Mouse (Mus musculus): Measurements from ENCODE around the gene Tarsl2.

Gene Tarsl2

DNA sequence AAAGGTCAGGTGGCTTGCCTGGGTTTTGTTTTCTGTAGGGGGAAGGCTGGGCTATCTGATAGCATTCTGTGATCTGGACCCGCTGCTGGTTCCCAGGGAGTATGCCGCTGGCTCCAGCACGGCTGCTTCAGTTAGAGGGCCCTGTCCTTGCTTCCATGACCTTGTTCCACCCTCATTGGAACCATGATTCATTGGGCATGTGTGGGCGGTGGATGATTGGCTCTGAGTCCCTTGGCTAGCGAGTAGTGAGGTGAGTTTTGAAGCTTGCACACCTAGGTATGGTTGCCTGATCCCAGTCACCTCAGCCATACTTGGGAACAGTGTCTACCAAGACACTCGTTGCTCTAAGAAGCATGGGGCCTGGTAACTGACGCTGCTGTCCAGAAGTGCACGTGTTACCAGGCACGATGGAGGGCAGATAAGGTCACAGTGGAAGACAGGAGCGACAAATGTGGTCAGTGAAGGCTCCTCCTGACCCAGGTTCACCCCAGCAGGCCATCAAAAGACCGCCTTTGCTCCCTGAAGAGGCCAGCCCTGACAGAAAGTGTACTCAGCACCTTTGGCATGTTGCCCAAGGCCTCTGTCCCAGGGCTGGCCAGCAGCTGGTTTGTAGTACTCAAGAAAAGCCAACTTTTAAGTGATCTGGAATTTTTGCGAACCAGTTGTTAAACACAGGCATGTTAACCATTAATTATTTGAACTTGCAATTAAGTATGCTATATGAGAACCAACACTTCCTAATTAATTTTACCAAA lies 92.8 kb downstream of the Tarsl2 start:
- peak; percentile 58 for DNase-seq (ENCODE audit: low read depth, low spot score)

Data from 3T3-L1 (cell line).